Mouse (Mus musculus): ENCODE measurements around the gene Adamts2. TPM values are rescaled to one million over a fixed set of nuclear protein-coding genes. Genes with fewer than 3 reads are reported as not detected.

Adamts2 gene
- polyA plus RNA-seq, 1 experiment = 2.6 TPM

DNA sequence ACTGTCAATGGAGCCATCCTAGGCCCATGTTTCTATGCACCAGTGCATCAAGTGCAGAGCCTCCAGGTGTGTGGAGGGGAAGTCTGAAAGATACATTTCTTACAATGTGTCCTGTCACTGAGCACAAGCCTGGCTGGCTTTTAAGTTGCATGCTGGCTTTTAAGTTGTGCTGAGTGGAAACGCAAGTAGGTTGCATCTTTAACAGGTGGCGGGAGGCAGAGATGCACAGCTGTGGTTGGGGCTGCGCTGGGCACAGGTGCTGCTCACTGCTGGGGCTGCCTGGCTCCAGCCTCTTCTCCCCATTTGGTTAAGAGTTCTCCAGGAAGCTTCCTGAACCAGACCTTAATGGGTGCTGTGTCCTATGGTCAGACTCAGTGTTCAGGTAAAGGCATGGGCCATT is 21.9 kb downstream of the Adamts2 start:
- 87% methylated on average over 3 of the region's 3 CpGs for WGBS
- TF ChIP-seq CTCF (IDR thresholded peaks at IDR 0.05; ENCODE audit: extremely low read depth, insufficient read length, insufficient replicate concordance, low read depth, low read length) = no peak
- no peak for TF ChIP-seq POLR2A (IDR thresholded peaks at IDR 0.05; ENCODE audit: low read depth, low read length)
- no peaks in the 10 kb centered on the region for H3K36me3 ChIP-seq (ENCODE audit: control insufficient read depth, insufficient read depth, low read length)
- H3K27me3 ChIP-seq (ENCODE audit: control insufficient read depth, insufficient read depth, low read length) = no peaks in the 10 kb centered on the region
- H3K4me1 ChIP-seq (ENCODE audit: control insufficient read depth, insufficient read depth, insufficient read length, low read length) = no peaks in the 10 kb centered on the region
- no peak overlapping the region for H3K27ac ChIP-seq (ENCODE audit: insufficient read depth, low read depth, low read length)
- no peak overlapping the region for H3K4me3 ChIP-seq (ENCODE audit: low read depth, low read length)

GRCm38 (mm10) chr11:50624239-50624638 is 22.4 kb downstream of the Adamts2 start:
- WGBS = 53% methylated on average over 2 of the region's 2 CpGs
- no peak for TF ChIP-seq CTCF (IDR thresholded peaks at IDR 0.05; ENCODE audit: extremely low read depth, insufficient read length, insufficient replicate concordance, low read depth, low read length)
- no peaks in the 10 kb centered on the region for H3K27me3 ChIP-seq (ENCODE audit: control insufficient read depth, insufficient read depth, low read length)
- no peaks in the 10 kb centered on the region for H3K36me3 ChIP-seq (ENCODE audit: control insufficient read depth, insufficient read depth, low read length)
- H3K4me1 ChIP-seq (ENCODE audit: control insufficient read depth, insufficient read depth, insufficient read length, low read length) = no peaks in the 10 kb centered on the region
- no peak overlapping the region for H3K4me3 ChIP-seq (ENCODE audit: low read depth, low read length)
- H3K27ac ChIP-seq (ENCODE audit: insufficient read depth, low read depth, low read length) = no peak overlapping the region

- Histone ChIP-seq H3K4me1 (ENCODE audit: control insufficient read depth, insufficient read depth, insufficient read length, low read length) (no peaks in the 10 kb centered on the region), H3K27ac (ENCODE audit: insufficient read depth, low read depth, low read length) (no peak overlapping the region), H3K27me3 (ENCODE audit: control insufficient read depth, insufficient read depth, low read length) (no peaks in the 10 kb centered on the region), H3K4me3 (ENCODE audit: low read depth, low read length) (no peak overlapping the region), H3K36me3 (ENCODE audit: control insufficient read depth, insufficient read depth, low read length) (no peaks in the 10 kb centered on the region)
- no peak for TF ChIP-seq POLR2A (IDR thresholded peaks at IDR 0.05; ENCODE audit: low read depth, low read length)
- no peak for TF ChIP-seq CTCF (IDR thresholded peaks at IDR 0.05; ENCODE audit: extremely low read depth, insufficient read length, insufficient replicate concordance, low read depth, low read length)
- 76% methylated on average over 5 of the region's 5 CpGs for WGBS
These were observed 22.8 kb downstream of the Adamts2 start for GRCm38 (mm10) chr11:50624720-50625119.

- no peaks in the 10 kb centered on the region for H3K36me3 ChIP-seq (ENCODE audit: control insufficient read depth, insufficient read depth, low read length)
- H3K4me1 ChIP-seq (ENCODE audit: control insufficient read depth, insufficient read depth, insufficient read length, low read length) = peaks cover 4% of the 10 kb centered on the region
- 41% methylated on average over 3 of the region's 3 CpGs for WGBS
- no peak for TF ChIP-seq POLR2A (IDR thresholded peaks at IDR 0.05; ENCODE audit: low read depth, low read length)
- no peak for TF ChIP-seq CTCF (IDR thresholded peaks at IDR 0.05; ENCODE audit: extremely low read depth, insufficient read length, insufficient replicate concordance, low read depth, low read length)
- no peak overlapping the region for H3K27ac ChIP-seq (ENCODE audit: insufficient read depth, low read depth, low read length)
- no peak overlapping the region for H3K4me3 ChIP-seq (ENCODE audit: low read depth, low read length)
- H3K27me3 ChIP-seq (ENCODE audit: control insufficient read depth, insufficient read depth, low read length) = no peaks in the 10 kb centered on the region
These were observed 27.0 kb downstream of the Adamts2 start for GRCm38 (mm10) chr11:50628915-50629314.

GRCm38 (mm10) chr11:50630462-50630861 is 28.6 kb downstream of the Adamts2 start:
- H3K36me3 ChIP-seq (ENCODE audit: control insufficient read depth, insufficient read depth, low read length) = no peaks in the 10 kb centered on the region
- TF ChIP-seq CTCF (IDR thresholded peaks at IDR 0.05; ENCODE audit: extremely low read depth, insufficient read length, insufficient replicate concordance, low read depth, low read length) (no peak), POLR2A (IDR thresholded peaks at IDR 0.05; ENCODE audit: low read depth, low read length) (no peak)
- H3K4me1 ChIP-seq (ENCODE audit: control insufficient read depth, insufficient read depth, insufficient read length, low read length) = peaks cover 4% of the 10 kb centered on the region
- 69% methylated on average over 2 of the region's 2 CpGs for WGBS
- no peaks in the 10 kb centered on the region for H3K27me3 ChIP-seq (ENCODE audit: control insufficient read depth, insufficient read depth, low read length)
- H3K4me3 ChIP-seq (ENCODE audit: low read depth, low read length) = no peak overlapping the region
- no peak overlapping the region for H3K27ac ChIP-seq (ENCODE audit: insufficient read depth, low read depth, low read length)

DNA sequence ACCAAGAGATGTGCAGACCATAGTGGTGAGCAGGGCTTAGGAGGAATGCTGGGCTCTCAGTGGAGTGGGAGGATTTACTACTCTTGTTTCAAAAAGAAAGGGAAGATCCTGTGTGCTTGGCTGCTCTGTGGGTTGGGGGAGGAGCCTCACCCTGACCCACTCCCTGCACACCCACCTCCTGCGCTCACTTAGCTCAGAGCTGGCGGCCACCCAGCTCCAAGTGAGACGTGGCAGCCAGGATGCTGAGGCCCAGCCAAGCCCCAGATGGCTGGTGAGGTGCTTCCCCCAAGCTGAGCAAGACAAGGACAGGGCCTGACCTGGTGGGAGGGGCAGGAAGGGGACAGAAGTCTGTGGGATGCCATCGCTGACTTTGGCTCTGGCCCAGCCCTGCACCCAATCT is 30.4 kb downstream of the Adamts2 start:
- H3K4me1 ChIP-seq (ENCODE audit: control insufficient read depth, insufficient read depth, insufficient read length, low read length) = peaks cover 4% of the 10 kb centered on the region
- no peaks in the 10 kb centered on the region for H3K27me3 ChIP-seq (ENCODE audit: control insufficient read depth, insufficient read depth, low read length)
- H3K27ac ChIP-seq (ENCODE audit: insufficient read depth, low read depth, low read length) = no peak overlapping the region
- no peaks in the 10 kb centered on the region for H3K36me3 ChIP-seq (ENCODE audit: control insufficient read depth, insufficient read depth, low read length)
- 39% methylated on average over 4 of the region's 4 CpGs for WGBS
- TF ChIP-seq CTCF (IDR thresholded peaks at IDR 0.05; ENCODE audit: extremely low read depth, insufficient read length, insufficient replicate concordance, low read depth, low read length) (no peak), POLR2A (IDR thresholded peaks at IDR 0.05; ENCODE audit: low read depth, low read length) (no peak)
- H3K4me3 ChIP-seq (ENCODE audit: low read depth, low read length) = no peak overlapping the region

- Histone ChIP-seq H3K27ac (ENCODE audit: insufficient read depth, low read depth, low read length) (no peak overlapping the region), H3K4me3 (ENCODE audit: low read depth, low read length) (no peak overlapping the region), H3K4me1 (ENCODE audit: control insufficient read depth, insufficient read depth, insufficient read length, low read length) (peaks cover 4% of the 10 kb centered on the region), H3K36me3 (ENCODE audit: control insufficient read depth, insufficient read depth, low read length) (no peaks in the 10 kb centered on the region), H3K27me3 (ENCODE audit: control insufficient read depth, insufficient read depth, low read length) (no peaks in the 10 kb centered on the region)
- WGBS = 58% methylated on average over 2 of the region's 2 CpGs
- TF ChIP-seq CTCF (IDR thresholded peaks at IDR 0.05; ENCODE audit: extremely low read depth, insufficient read length, insufficient replicate concordance, low read depth, low read length) (no peak), POLR2A (IDR thresholded peaks at IDR 0.05; ENCODE audit: low read depth, low read length) (no peak)
These were observed 33.2 kb downstream of the Adamts2 start for GRCm38 (mm10) chr11:50635051-50635590.
